Mouse (Mus musculus): ENCODE measurements around the gene Zfp978.
"Not testable (repeated sequence)": the region's sequence is repeated elsewhere in the genome, so short reads cannot be mapped to it uniquely, and the experiment has no call there.

Zfp978 gene

GRCm38 (mm10) chr4:147403931-147404913, 43.1 kb downstream of the Zfp978 start:
- DNase-seq (ENCODE audit: extremely low read depth, insufficient read length, low spot score) = not testable (repeated sequence)

- DNase-seq (ENCODE audit: extremely low read depth, insufficient read length, low spot score) = no peak
Observed at GRCm38 (mm10) chr4:147406735-147407462, 45.8 kb downstream of the Zfp978 start.

- DNase-seq (ENCODE audit: extremely low read depth, insufficient read length, low spot score) = no peak
Observed at GRCm38 (mm10) chr4:147407463-147407822, 46.3 kb downstream of the Zfp978 start.

GRCm38 (mm10) chr4:147416365-147416764, 55.3 kb downstream of the Zfp978 start:
- DNase-seq (ENCODE audit: extremely low read depth, insufficient read length, low spot score) = not testable (repeated sequence)

- no peak for DNase-seq (ENCODE audit: extremely low read depth, insufficient read length, low spot score)
Observed at GRCm38 (mm10) chr4:147417157-147417778, 56.2 kb downstream of the Zfp978 start.

GRCm38 (mm10) chr4:147417921-147418320, 56.8 kb downstream of the Zfp978 start:
- no peak for DNase-seq (ENCODE audit: extremely low read depth, insufficient read length, low spot score)

GRCm38 (mm10) chr4:147418333-147418732, 57.2 kb downstream of the Zfp978 start:
- DNase-seq (ENCODE audit: extremely low read depth, insufficient read length, low spot score) = not testable (repeated sequence)

- DNase-seq (ENCODE audit: extremely low read depth, insufficient read length, low spot score) = not testable (repeated sequence)
Observed at GRCm38 (mm10) chr4:147419190-147419589, 58.1 kb downstream of the Zfp978 start.

- DNase-seq (ENCODE audit: extremely low read depth, insufficient read length, low spot score) = not testable (repeated sequence)
Observed at GRCm38 (mm10) chr4:147419756-147420590, 58.9 kb downstream of the Zfp978 start.

- DNase-seq (ENCODE audit: extremely low read depth, insufficient read length, low spot score) = no peak
Observed at GRCm38 (mm10) chr4:147420794-147421193, 59.7 kb downstream of the Zfp978 start.

GRCm38 (mm10) chr4:147421316-147421715, 60.2 kb downstream of the Zfp978 start:
- not testable (repeated sequence) for DNase-seq (ENCODE audit: extremely low read depth, insufficient read length, low spot score)

- DNase-seq (ENCODE audit: extremely low read depth, insufficient read length, low spot score) = no peak
Observed at GRCm38 (mm10) chr4:147423140-147423539, 62.0 kb downstream of the Zfp978 start.

GRCm38 (mm10) chr4:147423641-147424298, 62.7 kb downstream of the Zfp978 start:
- no peak for DNase-seq (ENCODE audit: extremely low read depth, insufficient read length, low spot score)

- DNase-seq (ENCODE audit: extremely low read depth, insufficient read length, low spot score) = not testable (repeated sequence)
Observed at GRCm38 (mm10) chr4:147424404-147424803, 63.3 kb downstream of the Zfp978 start.

- not testable (repeated sequence) for DNase-seq (ENCODE audit: extremely low read depth, insufficient read length, low spot score)
Observed at GRCm38 (mm10) chr4:147425615-147426347, 64.7 kb downstream of the Zfp978 start.

GRCm38 (mm10) chr4:147430651-147431050, 69.5 kb downstream of the Zfp978 start:
- no peak for DNase-seq (ENCODE audit: extremely low read depth, insufficient read length, low spot score)

GRCm38 (mm10) chr4:147431696-147432442, 70.8 kb downstream of the Zfp978 start:
- DNase-seq (ENCODE audit: extremely low read depth, insufficient read length, low spot score) = not testable (repeated sequence)

GRCm38 (mm10) chr4:147432443-147432790, 71.3 kb downstream of the Zfp978 start:
- no peak for DNase-seq (ENCODE audit: extremely low read depth, insufficient read length, low spot score)
